Comparison of ENCODE assay signal across 8 mouse cellular contexts in the genomic region with DNA sequence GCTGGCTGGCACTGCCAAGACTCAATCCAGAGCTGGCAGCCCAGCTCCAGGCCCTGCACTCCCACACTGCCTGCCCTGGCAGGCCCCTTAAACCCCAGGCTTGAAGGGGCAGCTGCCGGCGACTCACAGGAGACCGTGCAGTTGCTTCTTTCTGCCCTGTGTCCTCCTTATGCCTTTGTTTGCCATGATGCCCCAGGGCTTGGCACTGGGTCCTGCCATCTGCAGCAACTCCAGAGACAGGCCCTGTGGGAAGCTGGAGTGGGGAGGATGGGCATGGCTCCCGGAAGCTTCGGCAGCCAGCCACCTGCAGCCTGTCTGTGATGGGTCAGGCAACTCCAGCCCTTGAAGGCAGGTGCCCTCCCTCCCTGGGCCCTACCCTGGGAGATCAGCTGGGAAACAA. TPM values are rescaled to one million over a fixed set of nuclear protein-coding genes. Genes with fewer than 3 reads are reported as not detected.
DNase-seq lines count a peak whose midpoint lies in the region; ATAC-seq and TF ChIP-seq lines count a peak whose summit lies in the region.

No protein-coding gene starts in this region.

- H3K9me3 ChIP-seq in limb, embryonic 15.5 days = no peaks in the 10 kb centered on the region

- peak; percentile 75 for DNase-seq in layer of hippocampus, adult 11-12 months (ENCODE audit: low spot score)
- no peak for DNase-seq in layer of hippocampus, adult 9-10 months (ENCODE audit: low spot score)
- DNase-seq in cerebellum, adult 11 months = peak; percentile 93
- DNase-seq in gastrocnemius, adult 2 months = peak; percentile 89
- no peak for DNase-seq in c-Kit-positive CD71-positive TER-119-positive erythroid progenitor cells, embryonic 14.5 days (ENCODE audit: low spot score)
- DNase-seq in liver = no peak
- DNase-seq in kidney, adult 8-10 months = no peak

- 54% methylated on average over 5 of the region's 5 CpGs for WGBS in limb, embryonic 15.5 days

- peak overlapping the region; percentile 5; the same call in 1 of the 2 replicates for H3K4me3 ChIP-seq in gastrocnemius, adult 2 months
- no peak overlapping the region for H3K4me3 ChIP-seq in limb, embryonic 15.5 days

- peaks cover 98% of the 10 kb centered on the region for H3K4me1 ChIP-seq in limb, embryonic 15.5 days

- H3K27me3 ChIP-seq in limb, embryonic 15.5 days = no peaks in the 10 kb centered on the region

- intact Hi-C loops in gastrocnemius, adult 2 months (cut with DNase I) = no loop called here

- no peak for ATAC-seq in limb, embryonic 15.5 days (ENCODE audit: insufficient number of reproducible peaks, low FRiP score, low TSS enrichment, low read depth)

- peak overlapping the region; percentile 93 for H3K27ac ChIP-seq in gastrocnemius, adult 2 months
- H3K27ac ChIP-seq in limb, embryonic 15.5 days = peak overlapping the region; percentile 47; the same call in 1 of the 2 replicates

- H3K4me2 ChIP-seq in limb, embryonic 15.5 days = no peak overlapping the region

- H3K9ac ChIP-seq in limb, embryonic 15.5 days = 0 out of 2 replicates have a peak overlapping the region, but pooled peaks have one; percentile 29

- 0 out of 2 replicates have a peak, but pooled peaks cover 3% of the 10 kb centered on the region for H3K36me3 ChIP-seq in limb, embryonic 15.5 days

- no peak for TF ChIP-seq CTCF in gastrocnemius, adult 2 months (IDR thresholded peaks at IDR 0.05)

RNA-seq across cellular contexts. Expression of a gene that starts 24.0 kb away (rescaled TPM):
- 100 to 1,000 TPM; 123 to 153 TPM for total RNA-seq in gastrocnemius, adult 2 months (2021)
- polyA plus RNA-seq in limb, embryonic 15.5 days (2015; fragmentation: Nextera tagmentation; extraction: Ambion mirVana) = 32.7 and 34.1 TPM in 2 replicates

Comparison
In these comparisons a context has a peak if more than half of its experiments do, and no peak if none do; other contexts are left out.
1. DNase-seq: peak in layer of hippocampus, adult 11-12 months (single experiment), cerebellum, adult 11 months (single experiment) and gastrocnemius, adult 2 months (single experiment); none in layer of hippocampus, adult 9-10 months (single experiment), c-Kit-positive CD71-positive TER-119-positive erythroid progenitor cells, embryonic 14.5 days (single experiment), liver (single experiment) and kidney, adult 8-10 months (0 of 2).